Mouse (Mus musculus): ENCODE data around the gene Atp8b4. TPM values are rescaled to one million over a fixed set of nuclear protein-coding genes. Genes with fewer than 3 reads are reported as not detected.

Atp8b4 gene
- polyA plus RNA-seq, 1 experiment = not detected

DNA sequence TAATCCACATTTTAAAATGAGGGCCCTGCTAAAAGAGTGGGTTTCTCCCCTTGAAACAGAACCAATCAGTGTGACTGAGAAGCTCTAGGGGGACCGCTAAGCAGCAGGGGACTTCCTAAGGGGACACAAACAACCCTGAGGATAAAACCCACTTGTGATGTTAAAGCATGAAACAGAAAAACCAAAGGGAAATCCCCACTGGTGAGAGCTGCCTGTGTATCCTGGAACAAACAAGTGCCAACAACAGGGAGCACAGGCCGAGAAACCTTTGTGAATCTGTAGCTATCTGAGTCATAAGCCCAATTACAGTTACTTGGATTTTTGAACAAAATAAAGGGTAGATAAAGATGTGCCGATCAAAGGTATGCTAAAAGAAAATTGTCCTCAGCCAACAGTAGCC, 168.7 kb downstream of the Atp8b4 start:
- H3K4me1 ChIP-seq (ENCODE audit: control insufficient read depth, insufficient read depth, low read length) = no peaks in the 10 kb centered on the region

DNA sequence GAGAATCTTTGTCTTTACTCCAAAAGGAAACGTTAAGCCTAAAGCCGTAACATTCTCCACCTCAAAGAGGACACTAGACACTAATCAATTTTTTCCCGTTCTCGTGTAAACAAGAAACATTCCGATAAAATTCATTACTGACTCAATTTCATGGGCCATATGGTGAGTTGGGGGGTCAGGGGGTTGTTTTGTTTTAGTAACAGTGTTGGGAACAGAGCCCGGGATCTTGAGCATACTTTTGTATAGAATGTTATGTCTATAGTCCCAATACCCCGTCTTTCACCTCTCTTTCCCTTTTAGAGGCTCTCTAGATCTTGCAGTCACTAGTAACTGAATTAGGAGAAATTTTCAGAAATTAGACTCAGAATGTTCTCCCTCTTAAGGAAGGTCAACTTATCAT, 177.3 kb downstream of the Atp8b4 start:
- no peaks in the 10 kb centered on the region for H3K4me1 ChIP-seq (ENCODE audit: control insufficient read depth, insufficient read depth, low read length)
- H3K27me3 ChIP-seq (ENCODE audit: control insufficient read depth, insufficient read depth, low read length, poor library complexity, severe bottlenecking) = no peaks in the 10 kb centered on the region
- no peak overlapping the region for H3K4me3 ChIP-seq (ENCODE audit: low read depth, low read length)
- H3K36me3 ChIP-seq (ENCODE audit: control insufficient read depth, insufficient read depth, low read length, poor library complexity, severe bottlenecking) = no peaks in the 10 kb centered on the region
- no peak for TF ChIP-seq POLR2A (IDR thresholded peaks at IDR 0.05; ENCODE audit: insufficient read depth, low read length)
- no peak for TF ChIP-seq CTCF (IDR thresholded peaks at IDR 0.05; ENCODE audit: low read depth, low read length)
- no peak for TF ChIP-seq EP300 (IDR thresholded peaks at IDR 0.05; ENCODE audit: insufficient read depth, low read depth, low read length)
- no peak overlapping the region for H3K27ac ChIP-seq (ENCODE audit: insufficient read depth, low read length)
- H3K9ac ChIP-seq (ENCODE audit: low read depth, poor library complexity, severe bottlenecking) = no peak overlapping the region
- H3K9me3 ChIP-seq (replicated peaks; ENCODE audit: control insufficient read depth, insufficient read depth, low read length, poor library complexity, severe bottlenecking) = no peaks in the 10 kb centered on the region

More for the DNA sequence above, 168.7 kb downstream of the Atp8b4 start:
- no peak overlapping the region for H3K9ac ChIP-seq (ENCODE audit: low read depth, poor library complexity, severe bottlenecking)
- H3K9me3 ChIP-seq (replicated peaks; ENCODE audit: control insufficient read depth, insufficient read depth, low read length, poor library complexity, severe bottlenecking) = no peaks in the 10 kb centered on the region
- H3K36me3 ChIP-seq (ENCODE audit: control insufficient read depth, insufficient read depth, low read length, poor library complexity, severe bottlenecking) = no peaks in the 10 kb centered on the region
- TF ChIP-seq POLR2A (IDR thresholded peaks at IDR 0.05; ENCODE audit: insufficient read depth, low read length) (no peak), EP300 (IDR thresholded peaks at IDR 0.05; ENCODE audit: insufficient read depth, low read depth, low read length) (no peak), CTCF (IDR thresholded peaks at IDR 0.05; ENCODE audit: low read depth, low read length) (no peak)
- no peak overlapping the region for H3K27ac ChIP-seq (ENCODE audit: insufficient read depth, low read length)
- no peaks in the 10 kb centered on the region for H3K27me3 ChIP-seq (ENCODE audit: control insufficient read depth, insufficient read depth, low read length, poor library complexity, severe bottlenecking)
- no peak overlapping the region for H3K4me3 ChIP-seq (ENCODE audit: low read depth, low read length)

DNA sequence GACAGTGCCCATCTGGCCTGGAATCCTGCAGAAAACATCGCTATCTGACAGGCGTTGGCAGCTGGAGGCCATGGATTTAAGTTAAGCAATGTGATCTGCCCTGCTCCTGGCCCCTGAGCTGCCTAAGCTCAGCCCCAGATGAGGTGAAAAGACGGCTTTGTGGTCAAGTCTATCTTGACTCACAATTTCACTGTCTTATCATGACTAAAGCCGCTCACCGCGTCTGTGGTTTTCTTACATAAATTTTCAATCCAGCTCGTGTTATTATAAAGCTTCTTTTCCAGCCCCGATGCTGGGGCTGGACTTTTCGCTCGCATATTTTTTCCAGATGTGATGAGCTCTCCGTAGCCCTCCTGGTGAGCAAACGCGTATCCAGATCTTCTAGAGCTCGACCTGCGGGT, 177.8 kb downstream of the Atp8b4 start:
- Histone ChIP-seq H3K27me3 (ENCODE audit: control insufficient read depth, insufficient read depth, low read length, poor library complexity, severe bottlenecking) (no peaks in the 10 kb centered on the region), H3K36me3 (ENCODE audit: control insufficient read depth, insufficient read depth, low read length, poor library complexity, severe bottlenecking) (no peaks in the 10 kb centered on the region), H3K4me3 (ENCODE audit: low read depth, low read length) (no peak overlapping the region), H3K9me3 (replicated peaks; ENCODE audit: control insufficient read depth, insufficient read depth, low read length, poor library complexity, severe bottlenecking) (no peaks in the 10 kb centered on the region), H3K9ac (ENCODE audit: low read depth, poor library complexity, severe bottlenecking) (no peak overlapping the region), H3K27ac (ENCODE audit: insufficient read depth, low read length) (no peak overlapping the region), H3K4me1 (ENCODE audit: control insufficient read depth, insufficient read depth, low read length) (no peaks in the 10 kb centered on the region)
- TF ChIP-seq CTCF (IDR thresholded peaks at IDR 0.05; ENCODE audit: low read depth, low read length) (no peak), EP300 (IDR thresholded peaks at IDR 0.05; ENCODE audit: insufficient read depth, low read depth, low read length) (no peak), POLR2A (IDR thresholded peaks at IDR 0.05; ENCODE audit: insufficient read depth, low read length) (no peak)

GRCm38 (mm10) chr2:126318071-126318470, 182.4 kb downstream of the Atp8b4 start:
- H3K27me3 ChIP-seq (ENCODE audit: control insufficient read depth, insufficient read depth, low read length, poor library complexity, severe bottlenecking) = no peaks in the 10 kb centered on the region
- H3K4me1 ChIP-seq (ENCODE audit: control insufficient read depth, insufficient read depth, low read length) = no peaks in the 10 kb centered on the region
- no peaks in the 10 kb centered on the region for H3K36me3 ChIP-seq (ENCODE audit: control insufficient read depth, insufficient read depth, low read length, poor library complexity, severe bottlenecking)
- no peak overlapping the region for H3K9ac ChIP-seq (ENCODE audit: low read depth, poor library complexity, severe bottlenecking)
- no peaks in the 10 kb centered on the region for H3K9me3 ChIP-seq (replicated peaks; ENCODE audit: control insufficient read depth, insufficient read depth, low read length, poor library complexity, severe bottlenecking)
- no peak overlapping the region for H3K4me3 ChIP-seq (ENCODE audit: low read depth, low read length)
- no peak for TF ChIP-seq CTCF (IDR thresholded peaks at IDR 0.05; ENCODE audit: low read depth, low read length)
- no peak for TF ChIP-seq EP300 (IDR thresholded peaks at IDR 0.05; ENCODE audit: insufficient read depth, low read depth, low read length)
- TF ChIP-seq POLR2A (IDR thresholded peaks at IDR 0.05; ENCODE audit: insufficient read depth, low read length) = no peak
- H3K27ac ChIP-seq (ENCODE audit: insufficient read depth, low read length) = no peak overlapping the region

GRCm38 (mm10) chr2:126316942-126317341, 183.5 kb downstream of the Atp8b4 start:
- H3K4me3 ChIP-seq (ENCODE audit: low read depth, low read length) = no peak overlapping the region
- H3K27me3 ChIP-seq (ENCODE audit: control insufficient read depth, insufficient read depth, low read length, poor library complexity, severe bottlenecking) = no peaks in the 10 kb centered on the region
- no peak overlapping the region for H3K9ac ChIP-seq (ENCODE audit: low read depth, poor library complexity, severe bottlenecking)
- no peaks in the 10 kb centered on the region for H3K4me1 ChIP-seq (ENCODE audit: control insufficient read depth, insufficient read depth, low read length)
- H3K9me3 ChIP-seq (replicated peaks; ENCODE audit: control insufficient read depth, insufficient read depth, low read length, poor library complexity, severe bottlenecking) = no peaks in the 10 kb centered on the region
- TF ChIP-seq EP300 (IDR thresholded peaks at IDR 0.05; ENCODE audit: insufficient read depth, low read depth, low read length) (no peak), POLR2A (IDR thresholded peaks at IDR 0.05; ENCODE audit: insufficient read depth, low read length) (no peak), CTCF (IDR thresholded peaks at IDR 0.05; ENCODE audit: low read depth, low read length) (no peak)
- H3K36me3 ChIP-seq (ENCODE audit: control insufficient read depth, insufficient read depth, low read length, poor library complexity, severe bottlenecking) = no peaks in the 10 kb centered on the region
- H3K27ac ChIP-seq (ENCODE audit: insufficient read depth, low read length) = no peak overlapping the region

GRCm38 (mm10) chr2:126316346-126316745, 184.1 kb downstream of the Atp8b4 start:
- H3K27me3 ChIP-seq (ENCODE audit: control insufficient read depth, insufficient read depth, low read length, poor library complexity, severe bottlenecking) = no peaks in the 10 kb centered on the region
- no peak for TF ChIP-seq EP300 (IDR thresholded peaks at IDR 0.05; ENCODE audit: insufficient read depth, low read depth, low read length)
- TF ChIP-seq CTCF (IDR thresholded peaks at IDR 0.05; ENCODE audit: low read depth, low read length) = no peak
- no peak for TF ChIP-seq POLR2A (IDR thresholded peaks at IDR 0.05; ENCODE audit: insufficient read depth, low read length)
- H3K9ac ChIP-seq (ENCODE audit: low read depth, poor library complexity, severe bottlenecking) = no peak overlapping the region
- H3K36me3 ChIP-seq (ENCODE audit: control insufficient read depth, insufficient read depth, low read length, poor library complexity, severe bottlenecking) = no peaks in the 10 kb centered on the region
- H3K4me1 ChIP-seq (ENCODE audit: control insufficient read depth, insufficient read depth, low read length) = no peaks in the 10 kb centered on the region
- H3K4me3 ChIP-seq (ENCODE audit: low read depth, low read length) = no peak overlapping the region
- no peaks in the 10 kb centered on the region for H3K9me3 ChIP-seq (replicated peaks; ENCODE audit: control insufficient read depth, insufficient read depth, low read length, poor library complexity, severe bottlenecking)
- H3K27ac ChIP-seq (ENCODE audit: insufficient read depth, low read length) = no peak overlapping the region

Data from ES-Bruce4 (cell line).